Mouse (Mus musculus) Patski (cell line): ENCODE results near the gene Tppp. TPM values are rescaled to one million over a fixed set of nuclear protein-coding genes. Genes with fewer than 3 reads are reported as not detected.
"Not testable (repeated sequence)": the region's sequence is repeated elsewhere in the genome, so short reads cannot be mapped to it uniquely, and the experiment has no call there.

Experiments used
- ATAC-seq: fragments of 100-300 bp; one replicate; pipeline ENCODE4 v1.8.0; 2021
- CTCF ChIA-PET: fragments of 350-600 bp; sonication (Branson Sonifier 250); formaldehyde crosslinking; loops from one replicate; lab custom pipeline; 2022; ENCODE audit warnings: inconsistent platforms; lab: Charles Lee
- POLR2A ChIA-PET: fragments of 350-600 bp; sonication (Branson Sonifier 250); formaldehyde crosslinking; loops from one replicate; lab custom pipeline; 2022; ENCODE audit warnings: antibody characterized with exemption, inconsistent platforms; lab: Charles Lee
- DNase-seq: peaks from one replicate; pipeline ENCODE4 v3.0.0-alpha.2; 2011; ENCODE audit warnings: low read depth, low spot score
- H3K27me3 ChIP-seq: fragments of 371-371 bp; one replicate; pipeline ENCODE4 v1.5.1; 2021
- CTCF ChIP-seq: fragments of 100-300 bp; IDR thresholded peaks from one replicate; pipeline ENCODE4 v1.5.1; 2021
- in situ Hi-C: fragments of 300-500 bp; cut with MboI; formaldehyde crosslinking; loops from 3 replicates; pipeline ENCODE4 v1.11.1; 2018; ENCODE audit warnings: low pct_unique_long_range_greater_than_20kb, mixed read lengths
- polyA plus RNA-seq: library from polyadenylated mRNA; unstranded; gene quantifications from one replicate; pipeline ENCODE4 v1.2.3, GENCODE M21; 2021

Tppp gene
- polyA plus RNA-seq, 1 experiment from 2014 or later: 0.08 TPM

DNA sequence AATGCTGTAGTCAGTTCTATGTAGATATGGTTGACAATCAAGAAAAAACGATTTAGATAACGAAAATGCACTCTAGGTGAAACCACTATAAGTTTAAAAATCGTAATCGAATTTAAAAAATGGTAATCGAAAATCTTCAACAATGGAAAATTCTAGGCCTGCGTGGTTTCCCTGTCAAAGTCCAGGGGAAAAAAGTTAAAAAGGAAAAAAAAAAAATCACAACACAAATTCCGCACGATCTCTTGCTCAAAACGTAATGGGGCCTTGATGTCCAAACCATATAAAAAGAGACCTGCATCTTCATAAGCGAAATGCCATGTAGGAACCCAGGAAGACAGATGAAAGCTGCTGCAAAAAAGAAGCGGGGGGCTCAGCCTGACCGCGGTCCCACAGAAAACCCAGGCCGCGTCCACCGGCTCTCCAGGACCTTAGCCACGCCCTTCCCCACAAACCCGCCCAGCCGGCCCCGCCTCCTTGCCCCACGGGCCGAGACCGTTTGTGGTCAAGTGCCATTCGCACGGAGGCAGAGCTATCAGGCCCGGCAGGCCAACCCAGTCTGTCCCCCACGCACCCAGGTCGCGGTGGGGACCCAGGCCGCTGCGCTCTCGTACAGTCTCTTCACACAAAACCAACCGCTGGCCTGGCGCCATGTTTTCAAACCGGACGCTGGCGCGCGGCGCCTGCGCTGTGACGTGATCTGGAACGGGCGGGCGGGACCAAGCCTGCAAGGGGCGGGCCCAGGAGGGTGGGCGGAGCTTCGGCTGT lies 52.6 kb downstream of the Tppp start, which contains the start of gene Cep72:
Cep72 (minus strand) TSS at position 687 of the 765 bp plus-strand sequence.
- in situ Hi-C loops: no loop called here
- ChIA-PET POLR2A (no interaction called here), CTCF (no interaction called here)

DNA sequence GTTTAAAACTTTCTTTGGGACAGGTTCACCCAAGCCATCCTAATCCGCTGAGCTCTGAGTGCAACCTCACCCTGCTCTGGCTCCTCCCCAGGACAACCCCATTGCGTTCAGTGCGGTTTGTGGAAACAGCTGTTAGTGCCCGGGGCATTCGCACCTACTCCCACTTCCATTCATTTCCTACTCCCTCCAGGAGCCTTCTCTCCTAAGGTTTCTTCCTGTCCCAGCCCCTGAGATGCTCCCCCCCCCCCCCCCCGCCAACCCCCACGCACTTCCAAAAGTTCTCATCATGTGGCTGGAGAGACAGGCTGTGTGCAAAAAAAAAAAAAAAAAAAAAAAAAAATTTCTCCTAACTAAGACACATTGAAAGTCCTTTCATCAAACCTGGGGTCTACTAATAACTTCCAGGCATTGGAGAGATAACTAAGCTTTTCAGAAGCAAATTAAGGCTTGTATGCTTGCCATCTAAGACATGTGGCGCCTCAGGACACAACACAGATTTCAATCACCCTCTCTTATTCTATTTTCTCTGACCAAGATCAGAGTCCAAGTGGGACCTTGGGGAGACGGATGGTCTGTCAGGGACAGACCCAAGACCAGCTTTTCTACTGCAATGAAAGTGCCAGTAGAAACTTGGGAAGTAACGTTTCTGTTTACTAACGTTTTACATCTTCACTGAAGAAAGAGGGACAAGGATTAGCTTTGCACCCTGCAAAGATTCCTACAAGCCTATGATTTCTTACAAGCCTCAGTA lies 53.3 kb downstream of the Tppp start:
- H3K27me3 ChIP-seq: no peaks in the 10 kb centered on the region
- DNase-seq (no peak), ATAC-seq (no peak)
- CTCF ChIA-PET: interaction anchor here (1.0 kb wide), 1 partner anchor 93 kb away, joined by 3 read pairs; no protein-coding TSS in a partner anchor
- in situ Hi-C loops: no loop called here
- POLR2A ChIA-PET: interaction anchor here (0.6 kb wide), 1 partner anchor 150 kb away, joined by 3 read pairs; no protein-coding TSS in a partner anchor
- no peak for TF ChIP-seq CTCF

More for the DNA sequence above, 52.6 kb downstream of the Tppp start, which contains the start of gene Cep72:
- TF ChIP-seq CTCF: no peak
- H3K27me3 ChIP-seq: no peaks in the 10 kb centered on the region
- DNase-seq (peak; percentile 30), ATAC-seq (peak; percentile 95)

DNA sequence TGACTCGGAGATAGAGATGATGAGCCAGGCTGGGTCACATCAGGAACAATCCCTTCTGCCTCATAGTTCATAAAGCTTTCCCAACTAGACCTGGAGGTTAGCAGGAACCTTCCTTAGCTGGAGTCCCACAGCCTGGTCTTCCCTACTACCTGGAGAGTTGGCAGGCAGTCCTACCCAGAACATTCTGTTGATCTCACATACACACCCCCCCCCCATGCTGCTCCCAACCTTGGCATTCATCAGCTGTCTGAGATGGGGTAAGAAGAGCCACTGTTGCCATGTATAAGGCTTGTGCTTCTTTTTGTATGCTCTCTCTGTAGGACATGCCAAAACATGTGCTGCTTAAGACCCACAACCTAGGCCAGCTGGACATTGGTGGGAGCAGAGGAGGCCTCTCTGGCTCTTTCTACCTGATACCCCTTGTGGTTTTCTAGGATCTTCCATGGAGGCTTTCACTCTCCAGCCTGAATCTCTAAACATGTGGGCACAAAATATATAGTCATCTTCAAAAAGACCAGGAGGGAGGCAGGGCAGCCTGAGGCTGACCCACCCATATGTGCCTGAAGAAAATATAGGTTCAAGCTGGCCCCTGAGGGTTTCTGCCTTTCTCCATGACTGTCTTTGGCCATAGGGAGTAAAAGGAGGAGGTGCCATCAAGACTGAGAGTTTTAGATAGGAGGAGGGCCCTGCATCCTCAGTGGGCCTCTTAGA lies 54.3 kb downstream of the Tppp start:
- no peak for TF ChIP-seq CTCF
- no peaks in the 10 kb centered on the region for H3K27me3 ChIP-seq
- in situ Hi-C loops: no loop called here
- DNase-seq: no peak
- ATAC-seq: no peak
- ChIA-PET POLR2A (no interaction called here), CTCF (interaction anchor here (1.0 kb wide), 1 partner anchor 94 kb away, joined by 3 read pairs; no protein-coding TSS in a partner anchor)

DNA sequence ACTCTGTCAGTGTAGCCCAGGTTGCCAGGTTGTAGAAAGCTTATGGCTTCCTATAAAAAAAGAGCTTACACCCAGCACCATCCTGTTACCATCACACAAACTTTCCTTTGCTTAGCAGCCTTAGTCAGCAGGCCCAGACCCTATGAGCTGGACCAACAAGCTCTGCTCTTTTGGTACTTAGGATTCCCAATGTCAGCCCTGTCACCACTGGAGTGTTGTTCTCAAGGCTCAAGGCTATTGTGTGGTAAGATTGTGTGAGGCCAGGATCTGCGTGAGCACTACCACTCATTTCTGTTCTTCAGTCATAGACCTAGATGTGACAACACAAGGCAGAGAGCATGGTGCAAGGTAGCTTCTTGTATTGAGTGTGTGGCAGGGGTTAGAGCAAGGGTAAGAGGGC lies 57.4 kb downstream of the Tppp start:
- ChIA-PET CTCF (no interaction called here), POLR2A (no interaction called here)
- no peak for ATAC-seq
- H3K27me3 ChIP-seq: no peaks in the 10 kb centered on the region
- no peak for TF ChIP-seq CTCF
- in situ Hi-C loops: no loop called here
- DNase-seq: no peak

DNA sequence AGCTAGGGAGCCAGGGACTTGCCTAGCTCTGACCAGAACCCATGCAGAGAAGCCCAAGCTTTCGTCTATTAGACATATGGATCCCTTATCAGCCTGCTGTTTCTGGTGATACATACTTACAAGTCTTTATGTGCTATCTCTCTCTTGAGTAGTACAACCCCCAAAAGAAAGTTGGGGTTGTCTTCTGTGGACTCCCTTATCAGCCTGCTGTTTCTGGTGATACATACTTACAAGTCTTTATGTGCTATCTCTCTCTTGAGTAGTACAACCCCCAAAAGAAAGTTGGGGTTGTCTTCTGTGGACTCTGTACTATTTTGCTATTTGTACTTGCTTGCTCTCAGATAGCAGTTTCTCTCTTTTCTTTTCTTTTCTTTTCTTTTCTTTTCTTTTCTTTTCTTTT lies 62.0 kb downstream of the Tppp start:
- DNase-seq, in situ Hi-C loops, ATAC-seq, CTCF ChIA-PET, H3K27me3 ChIP-seq, POLR2A ChIA-PET: not testable (repeated sequence)

DNA sequence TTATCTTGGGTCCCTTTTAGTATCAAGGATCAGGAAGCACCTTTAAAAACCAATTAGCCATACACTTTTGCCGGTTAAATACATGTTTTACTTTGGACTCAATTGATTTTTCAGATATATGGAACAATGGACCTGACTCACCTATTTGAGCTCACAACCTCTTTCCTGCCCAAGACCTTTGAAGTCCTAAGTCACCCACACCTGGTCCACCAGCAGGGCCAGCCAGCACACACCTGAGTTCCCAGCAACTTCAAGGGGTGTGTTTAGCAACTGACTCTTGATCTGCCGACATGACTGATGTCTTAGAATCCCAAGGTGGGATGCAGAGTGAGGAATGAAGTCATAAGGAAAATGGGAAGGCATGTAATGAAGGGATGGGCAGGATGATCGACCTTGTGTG lies 62.5 kb downstream of the Tppp start:
- H3K27me3 ChIP-seq: peaks cover 4% of the 10 kb centered on the region
- in situ Hi-C loops: no loop called here
- TF ChIP-seq CTCF: no peak
- ChIA-PET POLR2A (no interaction called here), CTCF (no interaction called here)
- DNase-seq (no peak), ATAC-seq (no peak)

DNA sequence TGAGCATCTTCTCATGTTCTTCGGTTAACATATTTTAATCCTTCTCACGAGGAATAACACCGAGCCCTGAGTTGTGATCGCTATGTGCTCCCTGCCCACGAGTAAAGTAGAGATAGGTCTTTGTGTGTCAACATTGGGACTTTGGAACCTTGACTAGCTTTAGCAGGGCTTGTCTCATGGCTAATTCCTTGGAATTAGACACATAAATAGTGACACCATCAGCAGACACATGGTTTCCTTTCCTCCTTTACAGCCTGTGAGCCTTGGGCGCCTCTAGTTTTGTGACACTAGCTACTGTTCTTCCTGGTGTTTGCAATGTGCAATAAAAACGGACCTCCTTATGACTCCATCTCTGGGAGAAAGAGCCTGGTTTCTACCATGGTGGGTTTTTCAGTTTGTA lies 64.2 kb downstream of the Tppp start:
- H3K27me3 ChIP-seq: peaks cover 4% of the 10 kb centered on the region
- DNase-seq (no peak), ATAC-seq (no peak)
- in situ Hi-C loops: no loop called here
- ChIA-PET POLR2A (no interaction called here), CTCF (no interaction called here)
- no peak for TF ChIP-seq CTCF

Other genes starting within 250 kb of the Tppp start
- 0.42 TPM for gene Nkd2, start 161.8 kb upstream of the Tppp start, polyA plus RNA-seq
- 14.8 TPM for gene Trip13, start 71.6 kb upstream of the Tppp start, polyA plus RNA-seq
- 36.0 TPM for gene Brd9, start 71.6 kb upstream of the Tppp start, polyA plus RNA-seq
- gene Zdhhc11, start 45.6 kb upstream of the Tppp start, polyA plus RNA-seq: not detected
- gene Cep72, start 52.9 kb downstream of the Tppp start, polyA plus RNA-seq: 16.2 TPM
- gene Slc9a3, start 112.0 kb downstream of the Tppp start, polyA plus RNA-seq: not detected
- gene Exoc3, start 199.3 kb downstream of the Tppp start, polyA plus RNA-seq: 36.6 TPM